Mouse (Mus musculus): ENCODE data around the gene Xrcc1. TPM values are rescaled to one million over a fixed set of nuclear protein-coding genes. Genes with fewer than 3 reads are reported as not detected.

The Xrcc1 gene
- total and polyA plus RNA-seq, 3 experiments: 81.7 to 148 (median 136) TPM

DNA sequence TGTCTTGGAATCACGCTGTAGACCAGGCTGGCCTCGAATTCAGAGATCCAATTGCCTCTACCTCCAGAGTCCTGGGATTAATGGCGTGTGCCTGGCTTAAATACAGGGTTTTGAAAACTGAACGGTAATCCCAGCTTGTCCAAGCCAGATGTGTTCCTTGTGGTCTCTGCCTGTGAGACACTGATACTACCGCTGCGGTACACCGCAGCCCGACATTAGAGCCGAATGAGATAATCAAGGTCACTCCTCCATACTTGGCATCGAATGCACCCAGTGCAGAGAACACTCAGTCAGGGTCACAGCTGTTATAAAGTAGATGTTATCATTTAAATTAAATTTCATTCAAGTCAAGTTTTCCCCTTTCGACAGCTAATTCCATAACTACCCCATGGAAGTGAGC is 17.2 kb upstream of the Xrcc1 start:
- Histone ChIP-seq H3K27ac (ENCODE audit: insufficient read depth, low read depth) (no peak overlapping the region), H3K9ac (ENCODE audit: insufficient read depth, low read depth) (no peak overlapping the region), H3K9me3 (replicated peaks; ENCODE audit: low read length) (peaks cover 3% of the 10 kb centered on the region), H3K4me2 (ENCODE audit: insufficient read depth, low read depth, poor library complexity, severe bottlenecking) (no peak overlapping the region), H3K4me3 (replicated peaks in 1 of 3; ENCODE audit: low read depth in 2 of 3, low read length in 2 of 3, poor library complexity in 1 of 3) (no peak overlapping the region), H3K36me3 (replicated peaks in 1 of 2; ENCODE audit: control insufficient read depth in 1 of 2, insufficient read depth in 1 of 2, low read length in 1 of 2) (peaks cover 8 to 10% of the 10 kb centered on the region in 2 experiments), H3K4me1 (ENCODE audit: control insufficient read depth in 1 of 2, insufficient read depth in 2 of 2) (peaks cover 5 to 45% of the 10 kb centered on the region in 2 experiments), H3K79me2 (replicated peaks; ENCODE audit: control insufficient read depth, extremely low read depth, insufficient read depth, poor library complexity, severe bottlenecking) (peaks cover 4% of the 10 kb centered on the region; the same call in 1 of the 2 replicates), H3K27me3 (replicated peaks) (no peaks in the 10 kb centered on the region)
- no peak for DNase-seq (ENCODE audit: extremely low read depth)
- no peak for TF ChIP-seq NELFE (IDR thresholded peaks at IDR 0.05; ENCODE audit: low read depth, low read length)
- TF ChIP-seq TCF12 (IDR thresholded peaks at IDR 0.05; ENCODE audit: low read depth, low read length): no peak
- no peak for TF ChIP-seq POLR2A (IDR thresholded peaks at IDR 0.05; ENCODE audit: low read depth, low read length)
- no peak for TF ChIP-seq ZKSCAN1 (IDR thresholded peaks at IDR 0.05; ENCODE audit: borderline replicate concordance, low read depth, low read length)
- TF ChIP-seq MAZ (IDR thresholded peaks at IDR 0.05; ENCODE audit: low read depth, low read length): no peak
- no peak for TF ChIP-seq SIN3A (IDR thresholded peaks at IDR 0.05; ENCODE audit: low read length)
- no peak for TF ChIP-seq ETS1 (conservative IDR thresholded peaks at IDR 0.05; ENCODE audit: low read depth, low read length)
- no peak for TF ChIP-seq E2F4 (IDR thresholded peaks at IDR 0.05; ENCODE audit: insufficient replicate concordance, low read depth, low read length)
- TF ChIP-seq MYC (IDR thresholded peaks at IDR 0.05; ENCODE audit: low read depth, low read length): no peak
- dilution Hi-C loops (cut with MboI; ENCODE audit: extremely low pct_ligation_motif_present, extremely low pct_unique_long_range_greater_than_20kb, low sequenced_read_pairs) (no loop called here), in situ Hi-C loops (cut with MboI; ENCODE audit: low pct_ligation_motif_present, low pct_unique_long_range_greater_than_20kb, low sequenced_read_pairs) (no loop called here)

DNA sequence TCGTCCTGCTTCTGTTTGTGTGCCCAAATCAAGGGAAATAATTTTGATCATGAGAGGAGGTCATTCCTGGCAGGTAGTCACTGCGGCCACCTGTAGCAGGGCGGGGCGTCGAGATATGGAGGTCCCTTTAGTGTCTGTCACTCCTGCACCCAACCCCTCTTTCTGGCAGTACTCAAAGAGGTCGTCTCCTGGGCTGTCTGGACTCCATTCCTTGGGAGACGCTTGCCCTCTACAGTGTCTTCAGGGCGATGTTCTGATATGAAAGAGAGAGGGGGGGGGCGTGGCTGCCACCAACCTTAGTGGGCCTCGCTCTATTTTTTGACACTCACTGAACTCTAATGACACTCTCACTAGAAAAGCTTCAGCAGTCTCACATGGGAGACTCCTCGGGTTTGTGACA is 16.5 kb upstream of the Xrcc1 start:
- Histone ChIP-seq H3K27me3 (replicated peaks) (no peaks in the 10 kb centered on the region), H3K79me2 (replicated peaks; ENCODE audit: control insufficient read depth, extremely low read depth, insufficient read depth, poor library complexity, severe bottlenecking) (peaks cover 4% of the 10 kb centered on the region; the same call in 1 of the 2 replicates), H3K4me2 (ENCODE audit: insufficient read depth, low read depth, poor library complexity, severe bottlenecking) (peak overlapping the region; percentile 82), H3K36me3 (replicated peaks in 1 of 2; ENCODE audit: control insufficient read depth in 1 of 2, insufficient read depth in 1 of 2, low read length in 1 of 2) (peaks cover 16 to 17% of the 10 kb centered on the region in 2 experiments), H3K4me3 (replicated peaks in 1 of 3; ENCODE audit: low read depth in 2 of 3, low read length in 2 of 3, poor library complexity in 1 of 3) (peak overlapping the region; percentile 64 to 96 (median 75)), H3K9ac (ENCODE audit: insufficient read depth, low read depth) (peak overlapping the region; percentile 56), H3K27ac (ENCODE audit: insufficient read depth, low read depth) (no peak overlapping the region), H3K4me1 (ENCODE audit: control insufficient read depth in 1 of 2, insufficient read depth in 2 of 2) (peaks cover 5 to 47% of the 10 kb centered on the region in 2 experiments), H3K9me3 (replicated peaks; ENCODE audit: low read length) (peaks cover 3% of the 10 kb centered on the region)
- DNase-seq (ENCODE audit: extremely low read depth): no peak
- TF ChIP-seq JUND (conservative IDR thresholded peaks at IDR 0.05; ENCODE audit: low read depth, low read length): no peak
- TF ChIP-seq E2F4 (IDR thresholded peaks at IDR 0.05; ENCODE audit: insufficient replicate concordance, low read depth, low read length): no peak
- no peak for TF ChIP-seq CHD2 (IDR thresholded peaks at IDR 0.05; ENCODE audit: low read length)
- TF ChIP-seq ZNF384 (IDR thresholded peaks at IDR 0.05; ENCODE audit: low read depth, low read length): no peak
- no peak for TF ChIP-seq SMC3 (IDR thresholded peaks at IDR 0.05; ENCODE audit: low read depth, low read length)
- no peak for TF ChIP-seq MEF2A (IDR thresholded peaks at IDR 0.05; ENCODE audit: borderline replicate concordance, low read depth, low read length)
- no peak for TF ChIP-seq TCF12 (IDR thresholded peaks at IDR 0.05; ENCODE audit: low read depth, low read length)
- TF ChIP-seq MXI1 (IDR thresholded peaks at IDR 0.05; ENCODE audit: low read depth, low read length): no peak
- TF ChIP-seq USF2 (conservative IDR thresholded peaks at IDR 0.05; ENCODE audit: low read depth, low read length): no peak
- no peak for TF ChIP-seq SIN3A (IDR thresholded peaks at IDR 0.05; ENCODE audit: low read length)
- TF ChIP-seq NRF1 (IDR thresholded peaks at IDR 0.05; ENCODE audit: low read depth, low read length): no peak
- no peak for TF ChIP-seq PAX5 (IDR thresholded peaks at IDR 0.05; ENCODE audit: low read length)
- no peak for TF ChIP-seq CTCF (conservative IDR thresholded peaks at IDR 0.05 in 1 of 2, IDR thresholded peaks at IDR 0.05 in 1 of 2; ENCODE audit: low read depth in 2 of 2, low read length in 2 of 2)
- TF ChIP-seq EP300 (IDR thresholded peaks at IDR 0.05; ENCODE audit: low read length): no peak
- TF ChIP-seq NELFE (IDR thresholded peaks at IDR 0.05; ENCODE audit: low read depth, low read length): no peak
- TF ChIP-seq IRF4 (IDR thresholded peaks at IDR 0.05; ENCODE audit: low read depth, low read length): no peak
- TF ChIP-seq RAD21 (IDR thresholded peaks at IDR 0.05; ENCODE audit: low read depth, low read length): no peak
- no peak for TF ChIP-seq ZC3H11A (IDR thresholded peaks at IDR 0.05; ENCODE audit: low read depth, low read length)
- no peak for TF ChIP-seq BHLHE40 (IDR thresholded peaks at IDR 0.05; ENCODE audit: low read depth, low read length)
- TF ChIP-seq POLR2A (IDR thresholded peaks at IDR 0.05; ENCODE audit: low read depth, low read length): no peak
- in situ Hi-C loops (cut with MboI; ENCODE audit: low pct_ligation_motif_present, low pct_unique_long_range_greater_than_20kb, low sequenced_read_pairs): no loop called here
- dilution Hi-C loops (cut with MboI; ENCODE audit: extremely low pct_ligation_motif_present, extremely low pct_unique_long_range_greater_than_20kb, low sequenced_read_pairs): no loop called here
